Mouse (Mus musculus) forebrain, postnatal 0 days (tissue): ENCODE measurements at regions not wholly inside any gene's neighbourhood (a gene's known extent, or its start where the extent isn't known, plus 50 kb on each side); places are given as distances from the start of the nearest gene placed in this dataset.

Source experiments
- ATAC-seq: fragments of 200-750 bp; cut with Nextera tagmentation; 2 replicates; pipeline ENCODE4 v1.8.0; 2017; ENCODE audit warnings: mild to moderate bottlenecking, moderate library complexity
- DNase-seq: peaks from one replicate; pipeline ENCODE4 v3.0.0-alpha.2; 2015
- H3K27ac ChIP-seq: fragments of 300-500 bp; sonication (generic); 2 replicates; pipeline ENCODE4 v1.5.1; 2014; ENCODE audit warnings: low read depth, mild to moderate bottlenecking, antibody characterized with exemption, low read length, moderate library complexity, mixed read lengths
- H3K27me3 ChIP-seq: fragments of 300-500 bp; sonication (generic); 2 replicates; pipeline ENCODE4 v1.6.1; 2014; ENCODE audit warnings: mild to moderate bottlenecking, low read length, mixed read lengths; ENCODE audit not compliant: insufficient read depth
- H3K36me3 ChIP-seq: fragments of 300-500 bp; sonication (generic); 2 replicates; pipeline ENCODE4 v1.6.1; 2014; ENCODE audit warnings: mild to moderate bottlenecking, moderate library complexity; ENCODE audit not compliant: insufficient read depth
- H3K4me1 ChIP-seq: fragments of 300-500 bp; sonication (generic); 2 replicates; pipeline ENCODE4 v1.6.1; 2014; ENCODE audit warnings: antibody characterized with exemption; ENCODE audit not compliant: insufficient read depth
- H3K4me2 ChIP-seq: fragments of 300-500 bp; sonication (generic); 2 replicates; pipeline ENCODE4 v1.6.1; 2014; ENCODE audit warnings: low read depth, mild to moderate bottlenecking, moderate library complexity
- H3K4me3 ChIP-seq: fragments of 300-500 bp; sonication (generic); 2 replicates; pipeline ENCODE4 v1.5.1; 2014; ENCODE audit warnings: low read depth, low read length, mixed read lengths
- H3K9ac ChIP-seq: fragments of 300-500 bp; sonication (generic); 2 replicates; pipeline ENCODE4 v1.6.1; 2014; ENCODE audit warnings: mild to moderate bottlenecking
- H3K9me3 ChIP-seq: fragments of 300-500 bp; sonication (generic); 2 replicates; pipeline ENCODE4 v1.6.1; 2016; ENCODE audit warnings: low read length
- CTCF ChIP-seq: sonication (generic); IDR thresholded peaks from 2 replicates; pipeline ENCODE4 v1.5.1; 2016; ENCODE audit warnings: antibody characterized with exemption, control low read depth, low read depth
- WGBS: fragments of 180-500 bp; shearing (Covaris S2); extraction: QIAGEN DNeasy Blood & Tissue Kit; methylation state at CpG from one replicate; pipeline ENCODE4 v1.1.7; 2014; 5-methylcytosine and 5-hydroxymethylcytosine counted together

DNA sequence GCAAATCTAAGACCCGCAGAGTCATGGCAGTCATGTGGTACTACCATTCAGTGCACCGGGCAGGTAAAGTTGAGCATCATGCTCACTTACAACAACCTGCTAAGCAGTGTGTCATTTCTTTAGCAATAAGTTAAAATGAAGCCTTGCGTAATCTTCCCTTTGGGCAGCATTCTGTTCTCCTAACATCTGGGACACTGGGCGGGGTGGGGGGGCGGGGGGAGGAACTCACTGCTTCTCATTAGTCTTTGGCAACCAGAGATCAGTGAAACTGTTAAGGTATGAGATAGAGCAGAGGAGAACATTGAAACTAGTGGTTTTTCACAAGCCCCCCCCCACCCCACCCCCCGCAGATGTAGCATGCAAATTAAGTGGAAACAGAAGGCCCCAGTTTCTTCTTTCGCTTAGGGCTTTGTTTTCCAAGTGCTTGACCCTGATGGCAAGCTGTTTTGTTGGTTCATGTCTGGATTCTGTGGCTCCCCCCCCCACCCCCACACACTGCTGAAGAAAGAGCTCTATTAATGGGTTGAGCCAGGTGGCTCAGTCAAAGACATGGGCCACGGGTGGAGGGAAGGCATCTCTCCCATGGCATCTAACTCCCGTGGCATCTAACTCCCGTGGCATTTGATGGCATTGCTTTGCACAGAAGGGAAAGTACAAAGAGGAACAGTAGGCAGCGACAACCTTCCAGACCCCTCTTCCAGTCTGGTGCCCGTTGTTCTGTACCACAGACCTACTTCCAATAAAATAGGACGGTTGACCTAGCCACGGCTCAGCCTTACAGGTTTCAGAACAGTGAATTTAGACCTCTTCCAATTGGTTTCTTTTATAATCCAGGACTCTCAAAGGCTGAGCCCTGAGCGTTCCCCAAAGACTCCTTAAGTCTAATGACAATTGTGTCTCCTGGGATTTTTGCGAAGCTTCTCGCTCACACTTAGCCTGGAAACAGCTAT lies 97.2 kb upstream of the Cpm start:
- H3K4me1 ChIP-seq, result no peaks in the 10 kb centered on the region
- ATAC-seq (no peak), DNase-seq (no peak)
- no peak overlapping the region for H3K4me2 ChIP-seq
- 83% methylated on average over 17 of the region's 17 CpGs for WGBS
- no peaks in the 10 kb centered on the region for H3K9me3 ChIP-seq
- H3K9ac ChIP-seq, result no peak overlapping the region
- no peaks in the 10 kb centered on the region for H3K36me3 ChIP-seq
- no peak for TF ChIP-seq CTCF
- H3K4me3 ChIP-seq, result no peak overlapping the region
- no peaks in the 10 kb centered on the region for H3K27me3 ChIP-seq
- H3K27ac ChIP-seq, result no peak overlapping the region

DNA sequence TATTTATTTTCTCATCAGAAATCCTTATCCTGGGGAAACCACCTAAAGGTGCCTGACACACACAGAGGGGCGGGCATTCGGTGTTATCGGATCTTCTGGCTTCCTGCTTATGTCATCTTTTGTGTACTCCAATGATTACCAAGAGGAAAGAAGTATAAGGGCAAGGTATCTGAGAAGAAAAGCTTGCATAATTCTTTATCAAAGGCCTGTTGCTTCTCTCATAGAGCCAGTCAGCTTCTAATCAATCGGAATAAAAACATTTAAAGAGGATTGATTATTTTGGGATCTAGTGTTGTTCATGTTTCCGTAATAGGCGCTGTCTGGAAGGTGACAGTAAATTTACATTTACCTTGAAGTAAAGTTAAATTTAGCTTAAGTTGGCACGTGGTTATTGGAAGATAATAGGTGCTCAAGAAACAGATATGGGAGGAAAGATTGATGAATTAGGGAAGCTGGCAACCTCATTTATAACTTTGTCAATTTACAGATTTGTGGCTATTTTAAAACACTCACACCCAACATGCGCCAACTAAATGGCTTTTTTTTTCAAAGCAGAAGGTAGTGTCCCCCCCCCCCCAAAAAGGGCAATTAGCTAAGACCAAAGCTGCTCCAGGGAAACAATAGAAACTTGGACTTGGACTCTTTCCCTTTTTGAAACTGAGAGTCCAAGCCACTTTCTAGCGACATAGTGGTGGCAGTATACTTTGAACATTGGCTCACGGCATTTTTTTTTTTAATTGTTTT lies 98.3 kb upstream of the Cpm start:
- TF ChIP-seq CTCF, result no peak
- WGBS, result 77% methylated on average over 10 of the region's 10 CpGs
- H3K9ac ChIP-seq, result no peak overlapping the region
- H3K27ac ChIP-seq, result no peak overlapping the region
- no peaks in the 10 kb centered on the region for H3K27me3 ChIP-seq
- no peaks in the 10 kb centered on the region for H3K4me1 ChIP-seq
- DNase-seq, result no peak
- no peak overlapping the region for H3K4me3 ChIP-seq
- H3K36me3 ChIP-seq, result no peaks in the 10 kb centered on the region
- no peak for ATAC-seq
- H3K9me3 ChIP-seq, result no peaks in the 10 kb centered on the region
- H3K4me2 ChIP-seq, result no peak overlapping the region

DNA sequence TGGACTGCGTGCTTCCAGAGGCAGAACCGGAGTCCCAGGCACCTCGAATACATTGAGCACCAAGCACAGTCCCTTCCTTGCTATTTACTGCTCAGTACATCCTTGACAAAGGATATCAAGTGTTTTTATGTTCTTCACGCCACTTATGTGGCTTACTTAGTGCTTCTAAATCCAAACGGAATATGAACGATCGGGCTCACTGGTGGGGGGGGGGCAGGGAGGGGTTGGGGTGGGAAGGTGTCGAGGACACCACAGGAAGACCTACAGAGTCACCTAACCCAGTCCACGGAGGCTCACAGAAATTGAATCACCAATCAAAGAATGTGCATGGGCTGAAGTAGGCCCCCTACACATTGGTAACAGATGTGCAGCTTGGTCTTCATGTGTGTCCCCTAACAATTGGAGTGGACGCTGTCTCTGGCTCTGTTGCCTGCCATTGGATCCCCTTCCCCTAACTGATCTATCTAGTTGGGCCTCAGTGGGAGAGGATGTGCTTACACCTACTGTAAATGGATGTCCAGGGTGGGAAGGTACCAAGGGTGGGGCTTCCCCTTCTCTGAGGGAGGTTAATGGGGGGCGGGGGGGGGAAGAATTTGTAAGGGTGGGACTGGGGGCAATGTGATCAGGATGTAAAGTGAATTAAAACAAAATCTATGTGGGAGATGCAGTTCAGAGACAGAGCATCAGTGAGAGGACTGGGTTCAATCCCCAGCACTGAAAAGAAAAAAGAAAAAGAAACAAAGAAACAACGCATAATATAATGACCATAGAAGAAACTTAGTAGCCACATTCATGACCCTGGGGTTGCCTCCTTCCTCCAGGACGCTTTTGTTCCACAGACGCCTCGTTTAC lies 99.1 kb upstream of the Cpm start:
- Histone ChIP-seq H3K27me3 (no peaks in the 10 kb centered on the region), H3K4me2 (no peak overlapping the region), H3K4me1 (no peaks in the 10 kb centered on the region), H3K36me3 (no peaks in the 10 kb centered on the region), H3K9ac (no peak overlapping the region), H3K9me3 (no peaks in the 10 kb centered on the region), H3K4me3 (no peak overlapping the region), H3K27ac (no peak overlapping the region)
- TF ChIP-seq CTCF, result no peak
- 70% methylated on average over 15 of the region's 15 CpGs for WGBS
- ATAC-seq (no peak), DNase-seq (no peak)

DNA sequence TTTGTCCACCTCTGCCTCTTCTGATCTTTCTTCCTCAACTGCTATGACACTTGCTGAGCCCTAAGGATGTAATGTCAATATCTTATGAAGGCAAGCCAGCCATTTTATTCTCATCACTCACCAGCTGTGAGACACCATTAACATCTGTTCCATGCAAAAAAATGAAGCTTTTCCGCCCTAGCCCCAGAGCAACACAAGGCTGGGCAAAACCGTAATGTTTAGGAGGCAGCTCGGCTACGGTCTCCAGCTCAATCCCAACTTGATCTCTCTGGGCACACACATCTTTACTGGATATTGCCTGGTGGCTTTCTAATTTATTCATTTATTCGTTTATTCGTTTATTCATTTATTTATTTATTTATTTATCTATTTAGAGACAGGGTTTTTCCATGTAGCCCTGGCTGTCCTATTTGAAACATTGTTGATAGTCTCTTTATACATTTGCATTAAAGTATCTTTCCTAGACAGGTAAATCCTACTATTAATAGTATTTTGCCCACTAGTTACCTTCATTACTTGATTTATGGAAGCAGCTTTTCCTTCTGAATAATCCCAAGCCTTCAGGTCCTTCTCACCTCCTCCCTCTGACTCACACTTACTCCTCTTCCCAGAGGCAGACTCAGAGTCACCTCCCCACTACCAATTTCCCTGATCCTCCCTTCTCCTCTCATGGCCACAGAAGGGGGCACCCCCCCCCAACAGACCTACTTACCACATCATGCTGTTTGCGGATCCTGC lies 99.9 kb upstream of the Cpm start:
- Histone ChIP-seq H3K36me3 (no peaks in the 10 kb centered on the region), H3K4me3 (no peak overlapping the region), H3K27ac (no peak overlapping the region), H3K4me2 (no peak overlapping the region), H3K4me1 (no peaks in the 10 kb centered on the region), H3K9ac (no peak overlapping the region), H3K9me3 (no peaks in the 10 kb centered on the region), H3K27me3 (no peaks in the 10 kb centered on the region)
- DNase-seq (no peak), ATAC-seq (no peak)
- WGBS, result 88% methylated on average over 7 of the region's 7 CpGs
- no peak for TF ChIP-seq CTCF

GRCm38 (mm10) chr10:117528575-117529268 lies 100.6 kb upstream of the Cpm start:
- no peaks in the 10 kb centered on the region for H3K4me1 ChIP-seq
- no peaks in the 10 kb centered on the region for H3K36me3 ChIP-seq
- H3K4me3 ChIP-seq, result no peak overlapping the region
- ATAC-seq (no peak), DNase-seq (no peak)
- H3K9me3 ChIP-seq, result no peaks in the 10 kb centered on the region
- WGBS, result 88% methylated on average over 8 of the region's 8 CpGs
- no peaks in the 10 kb centered on the region for H3K27me3 ChIP-seq
- no peak overlapping the region for H3K9ac ChIP-seq
- H3K27ac ChIP-seq, result no peak overlapping the region
- no peak for TF ChIP-seq CTCF
- no peak overlapping the region for H3K4me2 ChIP-seq

DNA sequence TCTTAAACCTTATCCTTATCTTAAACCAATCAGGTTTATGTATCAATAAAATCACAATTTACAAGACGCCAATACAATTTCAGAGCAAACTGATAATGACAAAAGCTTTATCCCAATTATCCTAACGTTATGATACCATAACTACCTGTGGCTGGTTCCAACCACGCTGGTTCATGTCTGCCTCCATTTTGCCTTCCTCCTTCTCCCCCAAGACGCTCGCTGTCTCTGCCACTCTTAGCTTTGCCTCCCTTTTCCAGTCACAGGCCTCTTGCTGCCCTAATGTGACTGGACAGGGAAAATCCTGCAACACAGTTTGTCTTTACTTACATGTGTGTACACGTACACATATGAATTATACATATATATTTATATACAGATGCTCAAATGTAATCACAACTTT lies 101.3 kb upstream of the Cpm start:
- H3K9me3 ChIP-seq, result no peaks in the 10 kb centered on the region
- 89% methylated on average over 6 of the region's 6 CpGs for WGBS
- H3K27me3 ChIP-seq, result no peaks in the 10 kb centered on the region
- TF ChIP-seq CTCF, result no peak
- no peak for DNase-seq
- no peaks in the 10 kb centered on the region for H3K4me1 ChIP-seq
- no peak for ATAC-seq
- no peak overlapping the region for H3K27ac ChIP-seq
- no peaks in the 10 kb centered on the region for H3K36me3 ChIP-seq
- H3K4me2 ChIP-seq, result no peak overlapping the region
- H3K4me3 ChIP-seq, result no peak overlapping the region
- H3K9ac ChIP-seq, result no peak overlapping the region
